8 mouse cellular contexts compared by ENCODE assay signal in genomic region chr13:21407969-21408804, GRCm38 (mm10). TPM values are rescaled to one million over a fixed set of nuclear protein-coding genes. Genes with fewer than 3 reads are reported as not detected.
A peak's percentile ranks its signal among the peaks of the same experiment; 100 is the strongest.
DNase-seq lines count a peak whose midpoint lies in the region; ATAC-seq and TF ChIP-seq lines count a peak whose summit lies in the region.

No protein-coding gene starts in this region.

- H3K4me2 ChIP-seq in forebrain, embryonic 14.5 days (ENCODE audit: low read length), result peak overlapping the region; percentile 66
- peak overlapping the region; percentile 84 for H3K4me2 ChIP-seq in liver, embryonic 15.5 days
- H3K4me2 ChIP-seq in neural tube, embryonic 11.5 days (ENCODE audit: low read depth), result peak overlapping the region; percentile 62
- H3K4me2 ChIP-seq in stomach, embryonic 16.5 days (ENCODE audit: low read depth, low read length), result peak overlapping the region; percentile 75

- WGBS in forebrain, embryonic 14.5 days, result 3% methylated on average over 27 of the region's 27 CpGs
- WGBS in liver, embryonic 15.5 days (ENCODE audit: insufficient replicate concordance), result 4% methylated on average over 27 of the region's 27 CpGs
- 5% methylated on average over 27 of the region's 27 CpGs for WGBS in neural tube, embryonic 11.5 days
- 4% methylated on average over 27 of the region's 27 CpGs for WGBS in stomach, embryonic 16.5 days

- H3K4me1 ChIP-seq in ES-E14 (ENCODE audit: control insufficient read depth in 2 of 2, insufficient read depth in 2 of 2, low read length in 2 of 2, poor library complexity in 1 of 2), result no peaks in the 10 kb centered on the region
- H3K4me1 ChIP-seq in forebrain, embryonic 14.5 days (ENCODE audit: control insufficient read depth, insufficient read depth, low read length), result peaks cover 3% of the 10 kb centered on the region
- H3K4me1 ChIP-seq in liver, embryonic 15.5 days (replicated peaks), result peaks cover 28% of the 10 kb centered on the region
- no peaks in the 10 kb centered on the region for H3K4me1 ChIP-seq in neural tube, embryonic 11.5 days (ENCODE audit: control insufficient read depth, insufficient read depth, low read length)
- peaks cover 5% of the 10 kb centered on the region; the same call in 1 of the 2 replicates for H3K4me1 ChIP-seq in stomach, embryonic 16.5 days (ENCODE audit: control insufficient read depth, insufficient read depth, low read length)

- no peak overlapping the region for H3K27ac ChIP-seq in ES-E14 (ENCODE audit: insufficient read depth, low read depth, low read length, poor library complexity, severe bottlenecking)
- H3K27ac ChIP-seq in forebrain, embryonic 14.5 days (ENCODE audit: low read depth, low read length), result peak overlapping the region; percentile 76; the same call in 1 of the 2 replicates
- H3K27ac ChIP-seq in liver, embryonic 15.5 days (replicated peaks), result peak overlapping the region; percentile 83
- H3K27ac ChIP-seq in neural tube, embryonic 11.5 days (ENCODE audit: low read depth, low read length), result no peak overlapping the region
- peak overlapping the region; percentile 87 for H3K27ac ChIP-seq in stomach, embryonic 16.5 days (ENCODE audit: low read length)

- ATAC-seq in forebrain, embryonic 14.5 days, result peak; percentile 96
- ATAC-seq in liver, embryonic 15.5 days (ENCODE audit: insufficient read depth), result peak; percentile 82
- peak; percentile 84 for ATAC-seq in neural tube, embryonic 11.5 days (ENCODE audit: insufficient read depth, low FRiP score, low TSS enrichment)
- ATAC-seq in stomach, embryonic 16.5 days (ENCODE audit: insufficient read depth, low FRiP score), result peak; percentile 96

- in situ Hi-C loops in ES-E14 (cut with MboI; ENCODE audit: low sequenced_read_pairs in 2 of 2, unreplicated experiment in 2 of 2), result no loop called here

- no peaks in the 10 kb centered on the region for H3K36me3 ChIP-seq in ES-E14 (ENCODE audit: control insufficient read depth, insufficient read depth, low read length, poor library complexity, severe bottlenecking)
- no peaks in the 10 kb centered on the region for H3K36me3 ChIP-seq in forebrain, embryonic 14.5 days (ENCODE audit: control insufficient read depth, insufficient read depth, low read length)
- H3K36me3 ChIP-seq in liver, embryonic 15.5 days (replicated peaks), result no peaks in the 10 kb centered on the region
- no peaks in the 10 kb centered on the region for H3K36me3 ChIP-seq in neural tube, embryonic 11.5 days (ENCODE audit: control insufficient read depth, insufficient read depth, low read length)
- no peaks in the 10 kb centered on the region for H3K36me3 ChIP-seq in stomach, embryonic 16.5 days (ENCODE audit: control insufficient read depth, insufficient read depth, low read length)

- no peaks in the 10 kb centered on the region for H3K27me3 ChIP-seq in forebrain, embryonic 14.5 days (replicated peaks; ENCODE audit: control insufficient read depth, insufficient read depth, low read length)
- no peaks in the 10 kb centered on the region for H3K27me3 ChIP-seq in liver, embryonic 15.5 days
- H3K27me3 ChIP-seq in neural tube, embryonic 11.5 days (ENCODE audit: control insufficient read depth, insufficient read depth, low read length), result no peaks in the 10 kb centered on the region
- no peaks in the 10 kb centered on the region for H3K27me3 ChIP-seq in stomach, embryonic 16.5 days (ENCODE audit: control insufficient read depth, insufficient read depth, low read length)

- intact Hi-C loops in heart, postnatal 10 days (cut with DNase I), result loop anchor here (2.0 to 10.0 kb wide), 2 partner anchors 99 to 307 kb away; partner anchors contain the start of genes Hist1h2ai, Hist1h2bl and Hist1h3h

- peak; percentile 50 for DNase-seq in ES-E14 (ENCODE audit: low read depth, low spot score)
- DNase-seq in cerebellum, adult 11-12 months, result peak; percentile 89
- DNase-seq in forebrain, embryonic 14.5 days (ENCODE audit: low spot score), result peak; percentile 94
- DNase-seq in heart, postnatal 10 days, result peak; percentile 90 to 92
- DNase-seq in kidney, postnatal 4 days, result peak; percentile 82 to 89
- DNase-seq in neural tube, embryonic 11.5 days (ENCODE audit: low spot score), result peak; percentile 78

- H3K4me3 ChIP-seq in ES-E14 (ENCODE audit: insufficient read depth in 1 of 2, low read depth in 1 of 2, low read length in 2 of 2, poor library complexity in 1 of 2, severe bottlenecking in 1 of 2), result peak overlapping the region; percentile 65 to 71
- peak overlapping the region; percentile 44 for H3K4me3 ChIP-seq in forebrain, embryonic 14.5 days (ENCODE audit: low read depth, low read length)
- peak overlapping the region; percentile 59 for H3K4me3 ChIP-seq in liver, embryonic 15.5 days (replicated peaks)
- H3K4me3 ChIP-seq in neural tube, embryonic 11.5 days (ENCODE audit: low read depth, low read length), result peak overlapping the region; percentile 37
- H3K4me3 ChIP-seq in stomach, embryonic 16.5 days (replicated peaks; ENCODE audit: low read length), result peak overlapping the region; percentile 61

- H3K9ac ChIP-seq in ES-E14 (ENCODE audit: insufficient read depth, low read depth, low read length, poor library complexity, severe bottlenecking), result peak overlapping the region; percentile 82
- peak overlapping the region; percentile 69 for H3K9ac ChIP-seq in forebrain, embryonic 14.5 days (ENCODE audit: low read length)
- H3K9ac ChIP-seq in liver, embryonic 15.5 days, result peak overlapping the region; percentile 53
- peak overlapping the region; percentile 51 for H3K9ac ChIP-seq in neural tube, embryonic 11.5 days (ENCODE audit: low read length)
- H3K9ac ChIP-seq in stomach, embryonic 16.5 days (ENCODE audit: low read length), result peak overlapping the region; percentile 81

- H3K9me3 ChIP-seq in ES-E14 (ENCODE audit: control insufficient read depth, insufficient read depth, low read depth, low read length), result no peaks in the 10 kb centered on the region
- H3K9me3 ChIP-seq in forebrain, embryonic 14.5 days (replicated peaks; ENCODE audit: control insufficient read depth, low read length), result no peaks in the 10 kb centered on the region
- H3K9me3 ChIP-seq in liver, embryonic 15.5 days (replicated peaks), result no peaks in the 10 kb centered on the region
- H3K9me3 ChIP-seq in neural tube, embryonic 11.5 days (ENCODE audit: control insufficient read depth, low read length), result no peaks in the 10 kb centered on the region
- H3K9me3 ChIP-seq in stomach, embryonic 16.5 days (replicated peaks; ENCODE audit: control insufficient read depth, low read length), result no peaks in the 10 kb centered on the region

TF ChIP-seq in ES-E14, 5 proteins besides CTCF, POLR2A, EP300 and RAD21:
- TF ChIP-seq MAFK (IDR thresholded peaks at IDR 0.05; ENCODE audit: insufficient read depth, low read depth, low read length) (no peak), HCFC1 (IDR thresholded peaks at IDR 0.05; ENCODE audit: borderline replicate concordance, insufficient read depth, low read length) (0 out of 2 replicates have a peak, but pooled peaks have one; percentile 61)
TF ChIP-seq in ES-E14: peak in this region for 1.

RNA-seq across cellular contexts. Expression of gene Zkscan3, which starts 5.6 kb away (rescaled TPM):
- total RNA-seq in ES-E14 (2012; rRNA removed), result 20.4 and 21.7 TPM in 2 replicates
- polyA plus RNA-seq in forebrain, embryonic 14.5 days (2014; fragmentation: Nextera tagmentation; extraction: Ambion mirVana), result 78.3 and 80.5 TPM in 2 replicates
- total RNA-seq in heart, postnatal 10 days (2021), result 10 to 100 TPM; 38.9 to 39.0 TPM
- 28.9 and 32.1 TPM in 2 replicates for polyA plus RNA-seq in liver, embryonic 15.5 days (2015; fragmentation: Nextera tagmentation; extraction: Ambion mirVana)
- polyA plus RNA-seq in neural tube, embryonic 11.5 days (2014; fragmentation: Nextera tagmentation; extraction: Ambion mirVana), result 79.8 and 84.7 TPM in 2 replicates
- 66.8 and 73.7 TPM in 2 replicates for polyA plus RNA-seq in stomach, embryonic 16.5 days (2015; fragmentation: Nextera tagmentation; extraction: Ambion mirVana)

RNA-seq across cellular contexts. Expression of gene Pgbd1, which starts 32.7 kb away (rescaled TPM):
- total RNA-seq in ES-E14 (2012; rRNA removed), result 1.2 and 1.5 TPM in 2 replicates
- polyA plus RNA-seq in forebrain, embryonic 14.5 days (2014; fragmentation: Nextera tagmentation; extraction: Ambion mirVana), result 3.5 and 3.7 TPM in 2 replicates
- under 1 TPM; 0.36 to 0.89 TPM for total RNA-seq in heart, postnatal 10 days (2021)
- polyA plus RNA-seq in liver, embryonic 15.5 days (2015; fragmentation: Nextera tagmentation; extraction: Ambion mirVana), result 1.0 and 1.2 TPM in 2 replicates
- 4.1 and 4.9 TPM in 2 replicates for polyA plus RNA-seq in neural tube, embryonic 11.5 days (2014; fragmentation: Nextera tagmentation; extraction: Ambion mirVana)
- polyA plus RNA-seq in stomach, embryonic 16.5 days (2015; fragmentation: Nextera tagmentation; extraction: Ambion mirVana), result 2.3 and 2.4 TPM in 2 replicates

RNA-seq across cellular contexts. Expression of gene Zscan26, which starts 45.3 kb away (rescaled TPM):
- 22.9 and 25.8 TPM in 2 replicates for total RNA-seq in ES-E14 (2012; rRNA removed)
- 10.4 TPM in 2 replicates for polyA plus RNA-seq in forebrain, embryonic 14.5 days (2014; fragmentation: Nextera tagmentation; extraction: Ambion mirVana)
- 10 to 100 TPM; 20.6 to 22.4 TPM for total RNA-seq in heart, postnatal 10 days (2021)
- polyA plus RNA-seq in liver, embryonic 15.5 days (2015; fragmentation: Nextera tagmentation; extraction: Ambion mirVana), result 9.6 and 11.0 TPM in 2 replicates
- polyA plus RNA-seq in neural tube, embryonic 11.5 days (2014; fragmentation: Nextera tagmentation; extraction: Ambion mirVana), result 14.9 and 17.5 TPM in 2 replicates
- polyA plus RNA-seq in stomach, embryonic 16.5 days (2015; fragmentation: Nextera tagmentation; extraction: Ambion mirVana), result 27.1 and 30.3 TPM in 2 replicates

RNA-seq across cellular contexts. Expression of gene Zscan12, which starts 45.6 kb away (rescaled TPM):
- total RNA-seq in ES-E14 (2012; rRNA removed), result 7.1 and 10.4 TPM in 2 replicates
- polyA plus RNA-seq in forebrain, embryonic 14.5 days (2014; fragmentation: Nextera tagmentation; extraction: Ambion mirVana), result 14.7 and 15.0 TPM in 2 replicates
- 1 to 10 TPM; 6.3 to 7.1 TPM for total RNA-seq in heart, postnatal 10 days (2021)
- 3.0 and 3.1 TPM in 2 replicates for polyA plus RNA-seq in liver, embryonic 15.5 days (2015; fragmentation: Nextera tagmentation; extraction: Ambion mirVana)
- polyA plus RNA-seq in neural tube, embryonic 11.5 days (2014; fragmentation: Nextera tagmentation; extraction: Ambion mirVana), result 14.8 and 19.6 TPM in 2 replicates
- polyA plus RNA-seq in stomach, embryonic 16.5 days (2015; fragmentation: Nextera tagmentation; extraction: Ambion mirVana), result 8.6 and 9.6 TPM in 2 replicates

Comparison
In these comparisons a context has a peak if more than half of its experiments do, and no peak if none do; other contexts are left out.
1. H3K27ac ChIP-seq: peak in forebrain, embryonic 14.5 days (single experiment), liver, embryonic 15.5 days (single experiment) and stomach, embryonic 16.5 days (single experiment); none in ES-E14 (single experiment) and neural tube, embryonic 11.5 days (single experiment).
2. Peak in every context shown above with its lines, with median percentiles within 50 percentile points of each other: DNase-seq, H3K4me3 ChIP-seq, H3K9ac ChIP-seq, ATAC-seq and H3K4me2 ChIP-seq.